Mouse (Mus musculus): Measurements from ENCODE around the gene Mrpl46. TPM values are rescaled to one million over a fixed set of nuclear protein-coding genes. Genes with fewer than 3 reads are reported as not detected.

Gene Mrpl46
- 65.9 and 68.3 TPM in 2 replicates for polyA plus RNA-seq (2014; fragmentation: Nextera tagmentation; extraction: Ambion mirVana)

GRCm38 (mm10) chr7:78782639-78783581 lies at the start of gene Mrpl46, which contains the start of gene Mrps11:
Gene Mrpl46, minus strand, starts transcription at chr7:78783531.
Gene Mrps11, plus strand, starts transcription at chr7:78783119.
- peak; percentile 92 for ATAC-seq (replicated peaks; ENCODE audit: insufficient number of reproducible peaks, low FRiP score, low TSS enrichment)
- H3K27ac ChIP-seq (ENCODE audit: low read depth, low read length): peak within 1 kb of the TSS; percentile 50; the same call in 1 of the 2 replicates

GRCm38 (mm10) chr7:78827749-78828362 lies 44.5 kb upstream of the Mrpl46 start:
- H3K4me1 ChIP-seq (ENCODE audit: control insufficient read depth, insufficient read depth, low read length): no peaks in the 10 kb centered on the region
- H3K27ac ChIP-seq (ENCODE audit: low read depth, low read length): no peak overlapping the region
- H3K36me3 ChIP-seq (ENCODE audit: control insufficient read depth, insufficient read depth, low read length): peaks cover 4% of the 10 kb centered on the region; the same call in 1 of the 2 replicates
- 87% methylated on average over 14 of the region's 14 CpGs for WGBS (ENCODE audit: insufficient replicate concordance)
- no peak overlapping the region for H3K4me2 ChIP-seq
- H3K4me3 ChIP-seq (ENCODE audit: low read depth, low read length): no peak overlapping the region
- H3K9ac ChIP-seq (ENCODE audit: low read depth, low read length): no peak overlapping the region
- no peaks in the 10 kb centered on the region for H3K9me3 ChIP-seq (replicated peaks; ENCODE audit: control insufficient read depth, low read length)
- no peaks in the 10 kb centered on the region for H3K27me3 ChIP-seq (ENCODE audit: control insufficient read depth, insufficient read depth, low read length)
- ATAC-seq (replicated peaks; ENCODE audit: insufficient number of reproducible peaks, low FRiP score, low TSS enrichment): no peak

More at GRCm38 (mm10) chr7:78782639-78783581, at the start of gene Mrpl46, which contains the start of gene Mrps11:
- Histone ChIP-seq H3K9ac (ENCODE audit: low read depth, low read length) (peak within 1 kb of the TSS; percentile 91), H3K27me3 (ENCODE audit: control insufficient read depth, insufficient read depth, low read length) (no peaks in the 10 kb centered on the region), H3K4me3 (ENCODE audit: low read depth, low read length) (peak within 1 kb of the TSS; percentile 97), H3K4me1 (ENCODE audit: control insufficient read depth, insufficient read depth, low read length) (peaks cover 5% of the 10 kb centered on the region), H3K9me3 (replicated peaks; ENCODE audit: control insufficient read depth, low read length) (no peaks in the 10 kb centered on the region), H3K36me3 (ENCODE audit: control insufficient read depth, insufficient read depth, low read length) (peaks cover 8% of the 10 kb centered on the region), H3K4me2 (peak within 1 kb of the TSS; percentile 90)
- under 1% methylated on average over 44 of the region's 44 CpGs for WGBS (ENCODE audit: insufficient replicate concordance)

GRCm38 (mm10) chr7:78826682-78827385 lies 43.5 kb upstream of the Mrpl46 start:
- H3K36me3 ChIP-seq (ENCODE audit: control insufficient read depth, insufficient read depth, low read length): peaks cover 4% of the 10 kb centered on the region; the same call in 1 of the 2 replicates
- no peak overlapping the region for H3K27ac ChIP-seq (ENCODE audit: low read depth, low read length)
- no peak overlapping the region for H3K9ac ChIP-seq (ENCODE audit: low read depth, low read length)
- H3K9me3 ChIP-seq (replicated peaks; ENCODE audit: control insufficient read depth, low read length): no peaks in the 10 kb centered on the region
- no peak overlapping the region for H3K4me2 ChIP-seq
- no peak for ATAC-seq (replicated peaks; ENCODE audit: insufficient number of reproducible peaks, low FRiP score, low TSS enrichment)
- H3K4me1 ChIP-seq (ENCODE audit: control insufficient read depth, insufficient read depth, low read length): no peaks in the 10 kb centered on the region
- H3K27me3 ChIP-seq (ENCODE audit: control insufficient read depth, insufficient read depth, low read length): no peaks in the 10 kb centered on the region
- H3K4me3 ChIP-seq (ENCODE audit: low read depth, low read length): no peak overlapping the region
- 56% methylated on average over 9 of the region's 9 CpGs for WGBS (ENCODE audit: insufficient replicate concordance)

GRCm38 (mm10) chr7:78818336-78818735 lies 35.0 kb upstream of the Mrpl46 start:
- Histone ChIP-seq H3K4me3 (ENCODE audit: low read depth, low read length) (no peak overlapping the region), H3K4me1 (ENCODE audit: control insufficient read depth, insufficient read depth, low read length) (peaks cover 5% of the 10 kb centered on the region), H3K4me2 (no peak overlapping the region), H3K9me3 (replicated peaks; ENCODE audit: control insufficient read depth, low read length) (no peaks in the 10 kb centered on the region), H3K27ac (ENCODE audit: low read depth, low read length) (no peak overlapping the region), H3K36me3 (ENCODE audit: control insufficient read depth, insufficient read depth, low read length) (no peaks in the 10 kb centered on the region), H3K9ac (ENCODE audit: low read depth, low read length) (no peak overlapping the region), H3K27me3 (ENCODE audit: control insufficient read depth, insufficient read depth, low read length) (no peaks in the 10 kb centered on the region)
- no peak for ATAC-seq (replicated peaks; ENCODE audit: insufficient number of reproducible peaks, low FRiP score, low TSS enrichment)
- WGBS (ENCODE audit: insufficient replicate concordance): 65% methylated on average over 12 of the region's 12 CpGs

GRCm38 (mm10) chr7:78814766-78815165 lies 31.4 kb upstream of the Mrpl46 start:
- Histone ChIP-seq H3K4me2 (no peak overlapping the region), H3K4me1 (ENCODE audit: control insufficient read depth, insufficient read depth, low read length) (peaks cover 5% of the 10 kb centered on the region), H3K4me3 (ENCODE audit: low read depth, low read length) (no peak overlapping the region), H3K9me3 (replicated peaks; ENCODE audit: control insufficient read depth, low read length) (no peaks in the 10 kb centered on the region), H3K9ac (ENCODE audit: low read depth, low read length) (no peak overlapping the region), H3K36me3 (ENCODE audit: control insufficient read depth, insufficient read depth, low read length) (no peaks in the 10 kb centered on the region), H3K27me3 (ENCODE audit: control insufficient read depth, insufficient read depth, low read length) (no peaks in the 10 kb centered on the region), H3K27ac (ENCODE audit: low read depth, low read length) (no peak overlapping the region)
- ATAC-seq (replicated peaks; ENCODE audit: insufficient number of reproducible peaks, low FRiP score, low TSS enrichment): no peak

GRCm38 (mm10) chr7:78813791-78814190 lies 30.5 kb upstream of the Mrpl46 start:
- no peak for ATAC-seq (replicated peaks; ENCODE audit: insufficient number of reproducible peaks, low FRiP score, low TSS enrichment)
- 82% methylated on average over 6 of the region's 6 CpGs for WGBS (ENCODE audit: insufficient replicate concordance)
- Histone ChIP-seq H3K9ac (ENCODE audit: low read depth, low read length) (no peak overlapping the region), H3K27me3 (ENCODE audit: control insufficient read depth, insufficient read depth, low read length) (no peaks in the 10 kb centered on the region), H3K27ac (ENCODE audit: low read depth, low read length) (no peak overlapping the region), H3K4me1 (ENCODE audit: control insufficient read depth, insufficient read depth, low read length) (peaks cover 5% of the 10 kb centered on the region), H3K36me3 (ENCODE audit: control insufficient read depth, insufficient read depth, low read length) (no peaks in the 10 kb centered on the region), H3K4me2 (no peak overlapping the region), H3K4me3 (ENCODE audit: low read depth, low read length) (no peak overlapping the region), H3K9me3 (replicated peaks; ENCODE audit: control insufficient read depth, low read length) (no peaks in the 10 kb centered on the region)

- no peaks in the 10 kb centered on the region for H3K36me3 ChIP-seq (ENCODE audit: control insufficient read depth, insufficient read depth, low read length)
- H3K9ac ChIP-seq (ENCODE audit: low read depth, low read length): no peak overlapping the region
- H3K4me2 ChIP-seq: no peak overlapping the region
- no peaks in the 10 kb centered on the region for H3K4me1 ChIP-seq (ENCODE audit: control insufficient read depth, insufficient read depth, low read length)
- ATAC-seq (replicated peaks; ENCODE audit: insufficient number of reproducible peaks, low FRiP score, low TSS enrichment): no peak
- WGBS (ENCODE audit: insufficient replicate concordance): 75% methylated on average over 4 of the region's 4 CpGs
- H3K27ac ChIP-seq (ENCODE audit: low read depth, low read length): no peak overlapping the region
- no peaks in the 10 kb centered on the region for H3K27me3 ChIP-seq (ENCODE audit: control insufficient read depth, insufficient read depth, low read length)
- no peak overlapping the region for H3K4me3 ChIP-seq (ENCODE audit: low read depth, low read length)
- no peaks in the 10 kb centered on the region for H3K9me3 ChIP-seq (replicated peaks; ENCODE audit: control insufficient read depth, low read length)
Measured at GRCm38 (mm10) chr7:78807192-78807591, 23.9 kb upstream of the Mrpl46 start.

GRCm38 (mm10) chr7:78803841-78804240 lies 20.5 kb upstream of the Mrpl46 start:
- Histone ChIP-seq H3K9ac (ENCODE audit: low read depth, low read length) (no peak overlapping the region), H3K27me3 (ENCODE audit: control insufficient read depth, insufficient read depth, low read length) (peaks cover 9% of the 10 kb centered on the region), H3K27ac (ENCODE audit: low read depth, low read length) (no peak overlapping the region), H3K36me3 (ENCODE audit: control insufficient read depth, insufficient read depth, low read length) (no peaks in the 10 kb centered on the region), H3K4me3 (ENCODE audit: low read depth, low read length) (no peak overlapping the region), H3K4me2 (no peak overlapping the region), H3K9me3 (replicated peaks; ENCODE audit: control insufficient read depth, low read length) (no peaks in the 10 kb centered on the region), H3K4me1 (ENCODE audit: control insufficient read depth, insufficient read depth, low read length) (no peaks in the 10 kb centered on the region)
- WGBS (ENCODE audit: insufficient replicate concordance): 67% methylated on average over 3 of the region's 3 CpGs
- ATAC-seq (replicated peaks; ENCODE audit: insufficient number of reproducible peaks, low FRiP score, low TSS enrichment): 0 out of 2 replicates have a peak, but pooled peaks have one; percentile 22

Data from heart, embryonic 11.5 days (tissue).